Mouse (Mus musculus) megakaryocyte, embryonic 14.5 days (primary cell): ENCODE measurements around the gene Cd164.

Source experiments
- FLI1 ChIP-seq: IDR thresholded peaks from 2 replicates; pipeline ENCODE4 v1.6.1; 2012; ENCODE audit warnings: low read length, inconsistent platforms, mixed read lengths
- GATA1 ChIP-seq: IDR thresholded peaks from 3 replicates; pipeline ENCODE4 v1.6.1; 2012; ENCODE audit warnings: mixed read lengths, low read length, inconsistent platforms, borderline replicate concordance

GRCm38 (mm10) chr10:41550711-41551110 is 31.5 kb downstream of the Cd164 start:
- TF ChIP-seq GATA1, result no peak
- no peak for TF ChIP-seq FLI1
